Mouse (Mus musculus) bone marrow macrophage, adult 2 months (primary cell): ENCODE results near the gene Syt14. TPM values are rescaled to one million over a fixed set of nuclear protein-coding genes. Genes with fewer than 3 reads are reported as not detected.

Experiments used
- H3K27ac ChIP-seq: 2 replicates; pipeline ENCODE4 v1.5.1; 2012; ENCODE audit warnings: low read depth, low read length; ENCODE audit not compliant: insufficient read depth
- H3K4me1 ChIP-seq: 2 replicates; pipeline ENCODE4 v1.6.1; 2012; ENCODE audit warnings: low read length; ENCODE audit not compliant: control insufficient read depth, insufficient read depth
- H3K4me3 ChIP-seq: 2 replicates; pipeline ENCODE4 v1.5.1; 2012; ENCODE audit warnings: mild to moderate bottlenecking, low read length, moderate library complexity; ENCODE audit not compliant: insufficient read depth
- CTCF ChIP-seq: IDR thresholded peaks from 2 replicates; pipeline ENCODE4 v1.5.1; 2012; ENCODE audit warnings: low read depth, mild to moderate bottlenecking, low read length, moderate library complexity
- POLR2A ChIP-seq: IDR thresholded peaks from 2 replicates; pipeline ENCODE4 v1.6.1; 2012; ENCODE audit warnings: mild to moderate bottlenecking, low read depth, low read length, borderline replicate concordance
- polyA plus RNA-seq: library from polyadenylated mRNA; stranded (reverse); fragments of >200 nt; gene quantifications from 2 replicates; pipeline ENCODE4 v1.2.4, GENCODE M21; 2012; ENCODE audit not compliant: missing spikeins, insufficient read depth, insufficient read length

Gene Syt14
- polyA plus RNA-seq, 1 experiment: not detected

- 0 out of 2 replicates have a peak, but pooled peaks cover 1% of the 10 kb centered on the region for H3K4me1 ChIP-seq
- peak overlapping the region; percentile 50 for H3K4me3 ChIP-seq
- H3K27ac ChIP-seq: no peak overlapping the region
- TF ChIP-seq CTCF: no peak
- TF ChIP-seq POLR2A: no peak
These were observed 180.7 kb downstream of the Syt14 start for GRCm38 (mm10) chr1:192854819-192855271.

GRCm38 (mm10) chr1:192853988-192854818 lies 181.4 kb downstream of the Syt14 start:
- no peak overlapping the region for H3K27ac ChIP-seq
- no peak for TF ChIP-seq CTCF
- no peak for TF ChIP-seq POLR2A
- H3K4me1 ChIP-seq: 0 out of 2 replicates have a peak, but pooled peaks cover 2% of the 10 kb centered on the region
- H3K4me3 ChIP-seq: no peak overlapping the region; the same call in 1 of the 2 replicates

GRCm38 (mm10) chr1:192853429-192853828 lies 182.1 kb downstream of the Syt14 start:
- Histone ChIP-seq H3K4me1 (0 out of 2 replicates have a peak, but pooled peaks cover 2% of the 10 kb centered on the region), H3K27ac (no peak overlapping the region), H3K4me3 (no peak overlapping the region)
- TF ChIP-seq CTCF: no peak
- no peak for TF ChIP-seq POLR2A

GRCm38 (mm10) chr1:192852047-192852446 lies 183.5 kb downstream of the Syt14 start:
- Histone ChIP-seq H3K27ac (no peak overlapping the region), H3K4me1 (0 out of 2 replicates have a peak, but pooled peaks cover 2% of the 10 kb centered on the region), H3K4me3 (no peak overlapping the region)
- no peak for TF ChIP-seq POLR2A
- no peak for TF ChIP-seq CTCF

GRCm38 (mm10) chr1:192851640-192852039 lies 183.9 kb downstream of the Syt14 start:
- Histone ChIP-seq H3K4me1 (0 out of 2 replicates have a peak, but pooled peaks cover 2% of the 10 kb centered on the region), H3K27ac (no peak overlapping the region), H3K4me3 (no peak overlapping the region)
- TF ChIP-seq POLR2A (no peak), CTCF (no peak)

GRCm38 (mm10) chr1:192851126-192851525 lies 184.4 kb downstream of the Syt14 start:
- no peak overlapping the region for H3K27ac ChIP-seq
- H3K4me1 ChIP-seq: 0 out of 2 replicates have a peak, but pooled peaks cover 2% of the 10 kb centered on the region
- TF ChIP-seq CTCF (no peak), POLR2A (no peak)
- H3K4me3 ChIP-seq: no peak overlapping the region

- TF ChIP-seq CTCF: no peak
- TF ChIP-seq POLR2A: no peak
- no peak overlapping the region for H3K4me3 ChIP-seq
- no peak overlapping the region for H3K27ac ChIP-seq
- 0 out of 2 replicates have a peak, but pooled peaks cover 2% of the 10 kb centered on the region for H3K4me1 ChIP-seq
These were observed 186.0 kb downstream of the Syt14 start for GRCm38 (mm10) chr1:192849616-192850015.

- no peak overlapping the region for H3K27ac ChIP-seq
- TF ChIP-seq CTCF (no peak), POLR2A (no peak)
- H3K4me1 ChIP-seq: 0 out of 2 replicates have a peak, but pooled peaks cover 2% of the 10 kb centered on the region
- H3K4me3 ChIP-seq: no peak overlapping the region
These were observed 188.3 kb downstream of the Syt14 start for GRCm38 (mm10) chr1:192847254-192847653.

Other genes with a start within 250 kb of the Syt14 start
- gene Sertad4, start 180.0 kb downstream of the Syt14 start, polyA plus RNA-seq: not detected in 2 replicates
- gene Diexf, start 94.5 kb upstream of the Syt14 start, polyA plus RNA-seq: 9.8 and 14.3 TPM in 2 replicates
- gene Irf6, start 117.3 kb upstream of the Syt14 start, polyA plus RNA-seq: not detected in 2 replicates
- gene A130010J15Rik, start 132.3 kb upstream of the Syt14 start, polyA plus RNA-seq: 3.8 and 4.2 TPM in 2 replicates
- 48.6 and 52.3 TPM in 2 replicates for gene Traf3ip3, start 165.9 kb upstream of the Syt14 start, polyA plus RNA-seq
- gene Lamb3, start 171.9 kb upstream of the Syt14 start, polyA plus RNA-seq: 0.50 TPM in 1 of 2 replicates, not detected in the other
- gene Hsd11b1, start 228.3 kb upstream of the Syt14 start, polyA plus RNA-seq: 0.77 TPM in 1 of 2 replicates, not detected in the other
- gene G0s2, start 237.4 kb upstream of the Syt14 start, polyA plus RNA-seq: not detected in 2 replicates